Mouse (Mus musculus) C2C12 (cell line): ENCODE results near the gene Skil.

Experiments
- CEBPB ChIP-seq: IDR thresholded peaks from one replicate; pipeline ENCODE4 v1.6.1; 2011; ENCODE audit warnings: low read depth, mild to moderate bottlenecking, control low read depth, moderate library complexity
- CTCF ChIP-seq: IDR thresholded peaks from one replicate; pipeline ENCODE4 v1.5.1; 2011; ENCODE audit not compliant: control insufficient read depth, insufficient read depth, insufficient read length
- FOSL1 ChIP-seq: IDR thresholded peaks from one replicate; pipeline ENCODE4 v1.8.0; 2011; ENCODE audit warnings: mild to moderate bottlenecking, low read length; ENCODE audit not compliant: poor library complexity, insufficient read depth, severe bottlenecking
- MAX ChIP-seq: IDR thresholded peaks from one replicate; pipeline ENCODE4 v1.6.1; 2011; ENCODE audit warnings: mild to moderate bottlenecking, control low read depth
- MYOD1 ChIP-seq: IDR thresholded peaks from one replicate; pipeline ENCODE4 v1.6.1; 2011; ENCODE audit warnings: low read depth; ENCODE audit not compliant: control insufficient read depth, insufficient read length
- MYOG ChIP-seq: IDR thresholded peaks from one replicate; pipeline ENCODE4 v1.6.1; 2011; ENCODE audit not compliant: control insufficient read depth, insufficient read length; ENCODE audit errors: extremely low read depth
- USF1 ChIP-seq: IDR thresholded peaks from one replicate; pipeline ENCODE4 v1.6.1; 2011; ENCODE audit warnings: low read depth, mild to moderate bottlenecking, control low read depth, moderate library complexity

GRCm38 (mm10) chr3:31056047-31056650, 38.7 kb upstream of the Skil start:
- no peak for TF ChIP-seq MYOD1
- no peak for TF ChIP-seq CTCF
- no peak for TF ChIP-seq USF1
- TF ChIP-seq MAX, result no peak
- TF ChIP-seq CEBPB, result no peak
- TF ChIP-seq FOSL1, result no peak
- no peak for TF ChIP-seq MYOG
